Mouse (Mus musculus) G1E (cell line): ENCODE results near the gene Dpm1. TPM values are rescaled to one million over a fixed set of nuclear protein-coding genes. Genes with fewer than 3 reads are reported as not detected.

Experiments used
- ATAC-seq: 2 replicates; pipeline ENCODE4 v1.8.0; 2016; ENCODE audit warnings: mild to moderate bottlenecking; ENCODE audit not compliant: insufficient number of reproducible peaks, poor library complexity, low FRiP score, severe bottlenecking; ENCODE audit errors: extremely low read depth
- DNase-seq: peaks from one replicate; pipeline ENCODE4 v3.0.0; 2012; ENCODE audit warnings: low spot score
- H3K27me3 ChIP-seq: 2 replicates; pipeline ENCODE4 v1.6.1; 2012; ENCODE audit warnings: mild to moderate bottlenecking, low read length, inconsistent platforms; ENCODE audit not compliant: insufficient read depth
- H3K36me3 ChIP-seq: replicated peaks from 2 replicates; pipeline ENCODE3; 2012; ENCODE audit warnings: mild to moderate bottlenecking, inconsistent platforms
- H3K4me1 ChIP-seq: 2 replicates; pipeline ENCODE4 v1.6.1; 2012; ENCODE audit warnings: low read depth, low read length, inconsistent platforms, mixed read lengths; ENCODE audit not compliant: insufficient read depth
- H3K4me3 ChIP-seq: 2 replicates; pipeline ENCODE4 v1.5.1; 2012; ENCODE audit warnings: low read depth, mild to moderate bottlenecking, inconsistent platforms, low read length, moderate library complexity, mixed read lengths
- H3K9me3 ChIP-seq: replicated peaks from 2 replicates; pipeline ENCODE4 v1.6.1; 2012; ENCODE audit warnings: inconsistent platforms
- CTCF ChIP-seq: IDR thresholded peaks from 2 replicates; pipeline ENCODE4 v1.5.1; 2012; ENCODE audit warnings: low read depth, low read length, inconsistent platforms, mixed read lengths
- GATA1 ChIP-seq: IDR thresholded peaks from 2 replicates; pipeline ENCODE4 v1.6.1; 2012; ENCODE audit warnings: borderline replicate concordance, low read length, inconsistent platforms, mixed read lengths
- GATA2 ChIP-seq: IDR thresholded peaks from 2 replicates; pipeline ENCODE4 v1.6.1; 2012; ENCODE audit warnings: low read depth, low read length, inconsistent platforms, borderline replicate concordance
- POLR2AphosphoS5 ChIP-seq: IDR thresholded peaks from 2 replicates; pipeline ENCODE4 v1.6.1; 2012; ENCODE audit warnings: low read depth, low read length, inconsistent platforms; ENCODE audit not compliant: insufficient replicate concordance
- TAL1 ChIP-seq: conservative IDR thresholded peaks from 2 replicates; pipeline ENCODE4 v1.6.1; 2012; ENCODE audit warnings: low read depth, low read length, inconsistent platforms, mixed read lengths
- polyA plus RNA-seq: library from polyadenylated mRNA; stranded (reverse); fragments of >175 nt; gene quantifications from 2 replicates; pipeline ENCODE4 v1.2.3, GENCODE M21; 2012
- total RNA-seq, 2 experiments: library from RNA; stranded (forward) in 1 of 2; stranded (reverse) in 1 of 2; fragments of 200-1000 nt in 1 of 2; fragments of >200 nt in 1 of 2; fragmentation: Nextera tagmentation in 1 of 2; gene quantifications; 2 replicates each; pipeline ENCODE4 v1.2.3; 2014 to 2017

Dpm1 gene
- total and polyA plus RNA-seq, 3 experiments, result 49.5 to 56.8 (median 54.3) TPM

GRCm38 (mm10) chr2:168233286-168233685, 2.9 kb upstream of the Dpm1 start:
- Histone ChIP-seq H3K36me3 (peaks cover 49% of the 10 kb centered on the region), H3K27me3 (peaks cover 1% of the 10 kb centered on the region), H3K9me3 (no peaks in the 10 kb centered on the region), H3K4me1 (peaks cover 40% of the 10 kb centered on the region), H3K4me3 (no peak overlapping the region)
- DNase-seq (no peak), ATAC-seq (no peak)
- no peak for TF ChIP-seq GATA1
- no peak for TF ChIP-seq TAL1
- no peak for TF ChIP-seq GATA2
- no peak for TF ChIP-seq CTCF
- no peak for TF ChIP-seq POLR2AphosphoS5

DNA sequence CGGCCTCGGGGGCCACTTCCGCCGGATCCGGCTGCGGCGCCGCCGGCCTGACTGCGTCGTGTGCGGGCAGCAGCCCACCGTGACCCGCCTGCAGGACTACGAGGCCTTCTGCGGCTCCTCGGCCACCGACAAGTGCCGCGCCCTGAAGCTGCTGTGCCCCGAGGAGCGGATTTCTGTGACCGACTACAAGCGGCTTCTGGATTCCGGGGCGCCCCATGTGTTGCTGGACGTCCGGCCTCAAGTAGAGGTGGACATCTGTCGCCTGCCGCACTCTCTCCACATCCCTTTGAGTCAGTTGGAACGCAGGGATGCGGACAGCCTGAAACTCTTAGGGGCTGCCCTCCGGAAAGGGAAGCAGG, 1.1 kb upstream of the Dpm1 start:
- Histone ChIP-seq H3K36me3 (peaks cover 66% of the 10 kb centered on the region), H3K27me3 (no peaks in the 10 kb centered on the region), H3K9me3 (no peaks in the 10 kb centered on the region), H3K4me1 (peaks cover 49% of the 10 kb centered on the region), H3K4me3 (peak overlapping the region; percentile 100)
- ATAC-seq (no peak), DNase-seq (no peak)
- TF ChIP-seq CTCF (no peak), TAL1 (no peak), POLR2AphosphoS5 (no peak), GATA1 (no peak), GATA2 (no peak)

GRCm38 (mm10) chr2:168230773-168231470, 531 bp upstream of the Dpm1 start:
- ATAC-seq, result no peak

DNA sequence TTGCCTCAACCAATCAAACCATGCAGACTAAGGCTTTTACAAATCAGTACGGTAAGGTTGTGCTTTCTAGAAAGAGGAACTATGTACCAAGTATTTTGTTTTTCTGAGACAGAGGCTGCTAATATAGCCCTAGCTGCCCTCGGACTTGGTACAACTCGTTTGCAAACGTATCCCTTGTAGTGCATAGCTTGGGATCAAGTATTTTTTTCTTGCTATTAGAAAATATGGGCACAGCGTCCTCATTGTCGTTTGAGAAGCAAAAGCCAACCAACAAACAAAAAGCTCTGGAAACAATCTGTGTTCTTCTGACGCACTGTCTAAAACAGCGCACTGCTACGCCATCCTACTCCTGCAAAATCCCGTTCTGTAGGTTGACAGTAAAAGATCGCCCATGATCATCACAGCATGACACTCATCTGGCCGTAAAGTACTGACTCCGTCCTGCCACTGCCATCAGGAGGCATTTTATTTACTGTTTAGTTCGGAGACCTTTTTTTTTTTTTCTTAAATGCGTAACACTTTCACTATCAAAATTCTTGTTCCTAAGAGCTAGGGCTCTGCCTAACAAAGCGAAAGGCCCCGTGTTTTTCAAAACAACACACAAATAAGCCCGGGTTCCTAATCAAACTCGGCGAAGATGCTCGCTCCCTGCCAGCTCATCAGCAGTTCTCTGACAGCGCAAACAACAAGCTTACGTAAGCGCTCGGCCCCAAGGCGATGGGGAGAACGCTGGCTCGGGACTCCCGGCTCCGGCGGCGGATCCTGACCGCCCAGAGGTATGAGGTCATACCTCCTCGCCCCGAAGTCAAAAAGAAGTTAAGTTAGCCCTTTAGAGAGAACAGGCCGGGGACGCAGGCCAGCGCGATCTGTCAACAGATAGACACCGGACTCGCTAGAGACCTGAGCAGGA, 1.0 kb downstream of the Dpm1 start:
- H3K4me1 ChIP-seq, result peaks cover 49% of the 10 kb centered on the region
- no peaks in the 10 kb centered on the region for H3K27me3 ChIP-seq
- ATAC-seq, result no peak
- H3K36me3 ChIP-seq, result peaks cover 74% of the 10 kb centered on the region
- H3K9me3 ChIP-seq, result no peaks in the 10 kb centered on the region
- TF ChIP-seq GATA1 (no peak), TAL1 (no peak)
- peak; percentile 56 for DNase-seq
- H3K4me3 ChIP-seq, result peak overlapping the region; percentile 100

More at GRCm38 (mm10) chr2:168230773-168231470, 531 bp upstream of the Dpm1 start:
- peaks cover 49% of the 10 kb centered on the region for H3K4me1 ChIP-seq
- no peaks in the 10 kb centered on the region for H3K27me3 ChIP-seq
- TF ChIP-seq POLR2AphosphoS5, result no peak
- no peaks in the 10 kb centered on the region for H3K9me3 ChIP-seq
- DNase-seq, result peak; percentile 69
- peak overlapping the region; percentile 100 for H3K4me3 ChIP-seq
- H3K36me3 ChIP-seq, result peaks cover 71% of the 10 kb centered on the region

DNA sequence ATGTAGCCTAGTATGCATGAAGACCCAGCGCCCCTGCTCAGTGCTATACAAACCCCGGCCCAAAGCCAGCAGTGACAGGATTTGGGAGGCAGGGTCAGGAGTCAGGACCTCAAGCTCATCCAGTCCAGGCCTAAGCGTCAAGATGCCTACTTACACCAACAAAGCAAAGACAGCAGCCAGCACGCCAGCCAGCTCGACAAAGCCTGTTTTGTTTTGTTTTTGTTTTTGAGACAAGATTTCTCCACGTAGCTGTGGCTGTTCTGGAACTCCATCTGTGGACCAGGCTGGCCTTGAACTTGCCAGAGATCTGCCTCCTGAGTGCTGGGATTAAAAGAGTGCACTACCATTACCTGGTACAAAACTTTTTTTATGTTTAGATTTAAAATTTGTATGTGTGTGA, 7.1 kb downstream of the Dpm1 start:
- no peak for DNase-seq
- Histone ChIP-seq H3K9me3 (no peaks in the 10 kb centered on the region), H3K27me3 (no peaks in the 10 kb centered on the region), H3K36me3 (peaks cover 94% of the 10 kb centered on the region), H3K4me1 (peaks cover 16% of the 10 kb centered on the region), H3K4me3 (no peak overlapping the region)
- TF ChIP-seq GATA1 (no peak), POLR2AphosphoS5 (no peak)
- ATAC-seq, result no peak

- Histone ChIP-seq H3K4me1 (peaks cover 9% of the 10 kb centered on the region), H3K27me3 (no peaks in the 10 kb centered on the region), H3K4me3 (no peak overlapping the region), H3K9me3 (no peaks in the 10 kb centered on the region), H3K36me3 (peaks cover 95% of the 10 kb centered on the region)
- ATAC-seq, result no peak; the same call in 1 of the 2 replicates
- no peak for DNase-seq
- TF ChIP-seq GATA1, result no peak
- TF ChIP-seq TAL1, result no peak
- no peak for TF ChIP-seq CTCF
- TF ChIP-seq POLR2AphosphoS5, result no peak
- TF ChIP-seq GATA2, result no peak
Observed at GRCm38 (mm10) chr2:168213788-168214397, 16.5 kb downstream of the Dpm1 start.
